Mouse (Mus musculus) midbrain, postnatal 0 days (tissue): ENCODE results near the gene Ucn3. TPM values are rescaled to one million over a fixed set of nuclear protein-coding genes. Genes with fewer than 3 reads are reported as not detected.

Source experiments
- ATAC-seq: fragments of 200-750 bp; cut with Nextera tagmentation; 2 replicates; pipeline ENCODE4 v1.8.0; 2017; ENCODE audit warnings: moderate number of reproducible peaks, mild to moderate bottlenecking, moderate TSS enrichment, moderate library complexity; ENCODE audit not compliant: low FRiP score
- DNase-seq: peaks from one replicate; pipeline ENCODE4 v3.0.0-alpha.2; 2015; ENCODE audit warnings: low spot score
- H3K27ac ChIP-seq: fragments of 300-500 bp; sonication (generic); 2 replicates; pipeline ENCODE4 v1.5.1; 2014; ENCODE audit warnings: low read depth, mild to moderate bottlenecking, low read length, mixed read lengths
- H3K27me3 ChIP-seq: fragments of 300-500 bp; sonication (generic); 2 replicates; pipeline ENCODE4 v1.6.1; 2014; ENCODE audit warnings: low read length, control low read depth, mixed read lengths; ENCODE audit not compliant: insufficient read depth
- H3K36me3 ChIP-seq: fragments of 300-500 bp; sonication (generic); 2 replicates; pipeline ENCODE4 v1.6.1; 2014; ENCODE audit warnings: low read length, control low read depth, mixed read lengths; ENCODE audit not compliant: insufficient read depth
- H3K4me1 ChIP-seq: fragments of 300-500 bp; sonication (generic); 2 replicates; pipeline ENCODE4 v1.6.1; 2014; ENCODE audit warnings: mild to moderate bottlenecking, control low read depth, antibody characterized with exemption, low read length, mixed read lengths; ENCODE audit not compliant: insufficient read depth
- H3K4me2 ChIP-seq: fragments of 300-500 bp; sonication (generic); 2 replicates; pipeline ENCODE4 v1.6.1; 2014; ENCODE audit warnings: low read depth, mild to moderate bottlenecking, low read length, mixed read lengths; ENCODE audit not compliant: poor library complexity, severe bottlenecking
- H3K4me3 ChIP-seq: fragments of 300-500 bp; sonication (generic); 2 replicates; pipeline ENCODE4 v1.5.1; 2014; ENCODE audit warnings: low read depth, mild to moderate bottlenecking, low read length, moderate library complexity
- H3K9ac ChIP-seq: fragments of 300-500 bp; sonication (generic); replicated peaks from 2 replicates; pipeline ENCODE4 v1.6.1; 2014; ENCODE audit warnings: mild to moderate bottlenecking, low read length, moderate library complexity, mixed read lengths; ENCODE audit not compliant: poor library complexity, severe bottlenecking
- H3K9me3 ChIP-seq: fragments of 300-500 bp; sonication (generic); 2 replicates; pipeline ENCODE4 v1.6.1; 2016; ENCODE audit warnings: low read length, control low read depth
- CTCF ChIP-seq: IDR thresholded peaks from 2 replicates; pipeline ENCODE4 v1.5.1; 2016; ENCODE audit warnings: antibody characterized with exemption, mild to moderate bottlenecking
- WGBS: fragments of 180-500 bp; shearing (Covaris S2); extraction: QIAGEN DNeasy Blood & Tissue Kit; methylation state at CpG from one replicate; pipeline ENCODE4 v1.1.7; 2014; 5-methylcytosine and 5-hydroxymethylcytosine counted together
- microRNA-seq: library from miRNA; unstranded; fragments of <30 nt; microRNA quantifications from one replicate; pipeline ENCODE4, GENCODE M21; 2016; ENCODE audit warnings: borderline number of aligned reads
- polyA plus RNA-seq: library from polyadenylated mRNA; unstranded; fragments of >200 nt; fragmentation: Nextera tagmentation; extraction: Ambion mirVana; gene quantifications from 2 replicates; pipeline ENCODE4 v1.2.1, GENCODE M21; 2015
- total RNA-seq: library from RNA; depleted of rRNA; stranded (reverse); fragments of >200 nt; gene quantifications from 2 replicates; pipeline ENCODE4 v1.2.3, GENCODE M21; 2014; rRNA removed

The Ucn3 gene
- total and polyA plus RNA-seq, 2 experiments from 2014 or later = 0.27 to 0.71 TPM

GRCm38 (mm10) chr13:3896032-3896431 lies 49.1 kb downstream of the Ucn3 start:
- 91% methylated on average over 6 of the region's 6 CpGs for WGBS
- H3K27ac ChIP-seq = no peak overlapping the region
- no peak for TF ChIP-seq CTCF
- H3K9ac ChIP-seq = no peak overlapping the region
- ATAC-seq (no peak), DNase-seq (no peak)
- H3K4me3 ChIP-seq = no peak overlapping the region
- H3K4me2 ChIP-seq = no peak overlapping the region
- no peaks in the 10 kb centered on the region for H3K9me3 ChIP-seq
- H3K36me3 ChIP-seq = no peaks in the 10 kb centered on the region
- H3K27me3 ChIP-seq = no peaks in the 10 kb centered on the region
- no peaks in the 10 kb centered on the region for H3K4me1 ChIP-seq

DNA sequence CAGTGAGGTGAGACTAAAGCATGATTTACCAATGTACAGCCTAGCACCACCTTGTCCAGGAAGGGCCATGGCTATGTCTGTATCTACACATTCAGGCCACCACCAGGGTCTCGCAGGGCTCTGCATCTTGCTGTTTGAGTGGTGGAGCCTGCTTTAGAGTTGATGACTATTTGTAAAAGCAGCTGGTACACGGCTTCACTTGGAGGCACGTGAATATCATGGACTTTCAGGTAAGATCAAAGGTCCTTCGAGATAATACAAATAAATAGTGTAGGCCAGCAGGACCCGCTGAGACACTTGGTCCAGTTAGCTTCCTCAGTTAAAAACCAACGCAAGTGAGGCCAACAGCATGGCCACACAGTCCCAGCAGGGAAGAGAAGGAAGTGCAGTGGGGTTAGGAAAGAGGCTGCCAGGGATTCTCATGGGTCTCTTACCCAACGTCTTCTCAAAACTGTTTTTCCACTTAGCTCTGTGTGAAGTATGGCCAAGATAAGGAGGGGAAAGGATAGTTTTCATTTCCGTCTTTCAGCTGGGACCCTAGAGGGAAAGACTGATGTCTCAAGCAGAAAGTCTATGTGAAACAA lies 49.7 kb downstream of the Ucn3 start:
- Histone ChIP-seq H3K27ac (no peak overlapping the region), H3K4me3 (no peak overlapping the region), H3K4me1 (no peaks in the 10 kb centered on the region), H3K27me3 (no peaks in the 10 kb centered on the region), H3K4me2 (no peak overlapping the region), H3K9ac (no peak overlapping the region), H3K36me3 (no peaks in the 10 kb centered on the region), H3K9me3 (no peaks in the 10 kb centered on the region)
- TF ChIP-seq CTCF = no peak
- no peak for ATAC-seq
- WGBS = 89% methylated on average over 8 of the region's 8 CpGs
- no peak for DNase-seq

- Histone ChIP-seq H3K27me3 (no peaks in the 10 kb centered on the region), H3K9me3 (no peaks in the 10 kb centered on the region), H3K9ac (no peak overlapping the region), H3K36me3 (no peaks in the 10 kb centered on the region), H3K4me2 (no peak overlapping the region), H3K4me1 (no peaks in the 10 kb centered on the region), H3K27ac (no peak overlapping the region), H3K4me3 (no peak overlapping the region)
- ATAC-seq (no peak), DNase-seq (no peak)
- no peak for TF ChIP-seq CTCF
- WGBS = 81% methylated on average over 8 of the region's 8 CpGs
Observed at GRCm38 (mm10) chr13:3894549-3894948, 50.6 kb downstream of the Ucn3 start.

- Histone ChIP-seq H3K36me3 (no peaks in the 10 kb centered on the region), H3K9ac (peak overlapping the region; percentile 66), H3K4me2 (peak overlapping the region; percentile 82), H3K27me3 (no peaks in the 10 kb centered on the region), H3K9me3 (no peaks in the 10 kb centered on the region), H3K27ac (no peak overlapping the region), H3K4me1 (no peaks in the 10 kb centered on the region), H3K4me3 (peak overlapping the region; percentile 55)
- peak; percentile 94 for ATAC-seq
- no peak for TF ChIP-seq CTCF
- WGBS = under 1% methylated on average over 35 of the region's 35 CpGs
- DNase-seq = peak; percentile 77
Observed at GRCm38 (mm10) chr13:3893126-3893734, 51.9 kb downstream of the Ucn3 start.

GRCm38 (mm10) chr13:3892601-3893000 lies 52.5 kb downstream of the Ucn3 start:
- Histone ChIP-seq H3K4me1 (no peaks in the 10 kb centered on the region), H3K9me3 (no peaks in the 10 kb centered on the region), H3K36me3 (no peaks in the 10 kb centered on the region), H3K27me3 (no peaks in the 10 kb centered on the region), H3K4me2 (peak overlapping the region; percentile 82), H3K9ac (no peak overlapping the region), H3K27ac (no peak overlapping the region), H3K4me3 (peak overlapping the region; percentile 55)
- TF ChIP-seq CTCF = no peak
- no peak for ATAC-seq
- WGBS = 21% methylated on average over 7 of the region's 7 CpGs
- DNase-seq = no peak

DNA sequence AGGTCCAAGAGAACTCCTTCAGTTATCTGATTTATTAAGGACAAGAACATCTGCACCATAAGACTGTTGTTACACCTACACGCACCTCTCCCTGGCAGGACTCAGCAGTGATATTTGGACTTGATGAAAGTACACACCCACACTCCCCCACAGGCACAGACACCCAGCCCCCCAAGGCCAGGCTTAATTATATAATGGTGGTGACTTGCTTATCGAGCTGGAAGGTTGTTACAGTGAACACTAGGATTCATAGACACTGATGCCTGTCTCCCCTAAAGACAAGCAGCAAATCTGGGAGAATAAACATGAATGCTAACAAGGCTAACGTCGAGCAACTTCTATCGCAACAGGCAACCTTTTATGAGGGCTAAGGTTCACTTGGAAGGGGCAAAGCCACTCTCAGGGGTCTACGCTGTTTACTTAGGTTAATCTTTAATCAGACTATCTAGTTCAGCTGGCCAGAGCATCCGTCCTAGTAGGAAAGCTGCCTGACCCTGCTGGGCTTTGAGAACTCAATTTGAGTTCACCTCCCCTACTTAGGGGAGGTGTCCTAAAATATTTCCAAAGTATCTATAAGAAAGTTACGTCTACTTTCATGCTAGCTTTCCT lies 53.6 kb downstream of the Ucn3 start:
- Histone ChIP-seq H3K9ac (no peak overlapping the region), H3K36me3 (peaks cover 9% of the 10 kb centered on the region; the same call in 1 of the 2 replicates), H3K4me1 (no peaks in the 10 kb centered on the region), H3K4me3 (peak overlapping the region; percentile 5; the same call in 1 of the 2 replicates), H3K27me3 (no peaks in the 10 kb centered on the region), H3K4me2 (no peak overlapping the region; the same call in 1 of the 2 replicates), H3K9me3 (no peaks in the 10 kb centered on the region), H3K27ac (no peak overlapping the region)
- ATAC-seq (no peak), DNase-seq (no peak)
- WGBS = 69% methylated on average over 8 of the region's 8 CpGs
- no peak for TF ChIP-seq CTCF

Small RNA genes lying within 50 kb of the gene (microRNA-seq; reads per million reads assigned to microRNA genes)
- not detected for gene Gm22460

Other genes with a start within 250 kb of the Ucn3 start
- gene Calml3, start 141.0 kb downstream of the Ucn3 start, total RNA-seq = 0.44 TPM in 1 of 2 replicates, not detected in the other
- gene Calml3, start 141.0 kb downstream of the Ucn3 start, polyA plus RNA-seq = not detected in 2 replicates
- 3.7 TPM in 1 of 2 replicates, not detected in the other for gene Calm4, start 107.6 kb downstream of the Ucn3 start, total RNA-seq
- not detected in 2 replicates for gene Calm4, start 107.6 kb downstream of the Ucn3 start, polyA plus RNA-seq
- gene Calm5, start 91.2 kb downstream of the Ucn3 start, total RNA-seq = not detected in 2 replicates
- gene Calm5, start 91.2 kb downstream of the Ucn3 start, polyA plus RNA-seq = not detected in 2 replicates
- gene Net1, start 27.1 kb downstream of the Ucn3 start, total RNA-seq = 16.7 and 17.7 TPM in 2 replicates
- gene Net1, start 27.1 kb downstream of the Ucn3 start, polyA plus RNA-seq = 12.3 and 14.3 TPM in 2 replicates
- gene Tubal3, start 27.1 kb downstream of the Ucn3 start, total RNA-seq = not detected in 2 replicates
- gene Tubal3, start 27.1 kb downstream of the Ucn3 start, polyA plus RNA-seq = not detected in 2 replicates
- gene Akr1c14, start 103.7 kb upstream of the Ucn3 start, total RNA-seq = 0.66 and 1.5 TPM in 2 replicates
- gene Akr1c14, start 103.7 kb upstream of the Ucn3 start, polyA plus RNA-seq = 1.1 and 1.2 TPM in 2 replicates
- gene Akr1c18, start 205.3 kb upstream of the Ucn3 start, total RNA-seq = not detected in 2 replicates
- not detected in 2 replicates for gene Akr1c18, start 205.3 kb upstream of the Ucn3 start, polyA plus RNA-seq
- gene Akr1c13, start 245.8 kb upstream of the Ucn3 start, total RNA-seq = 1.8 TPM in 1 of 2 replicates, not detected in the other
- gene Akr1c13, start 245.8 kb upstream of the Ucn3 start, polyA plus RNA-seq = 1.1 and 1.5 TPM in 2 replicates